In genomic region chr9:45795722-45796121, GRCm38 (mm10) we compare ENCODE assay signal across 19 mouse cellular contexts. TPM values are rescaled to one million over a fixed set of nuclear protein-coding genes. Genes with fewer than 3 reads are reported as not detected.
A peak's percentile ranks its signal among the peaks of the same experiment; 100 is the strongest.
DNase-seq lines count a peak whose midpoint lies in the region; ATAC-seq lines count a peak whose summit lies in the region.
"Had no signal": no experiment of that assay in that cellular context is flagged by ENCODE, and none has a peak within 500 bp of the region (broad histone marks: within the 10 kb centered on the region; RNA-seq: fewer than 3 reads in every experiment).

No protein-coding gene starts in this region.

- 0 out of 2 replicates have a peak, but pooled peaks cover 3% of the 10 kb centered on the region for H3K36me3 ChIP-seq in heart, embryonic 11.5 days (ENCODE audit: control insufficient read depth, insufficient read depth, low read length)
- peaks cover 53% of the 10 kb centered on the region for H3K36me3 ChIP-seq in hindbrain, embryonic 10.5 days
- H3K36me3 ChIP-seq: heart, embryonic 15.5 days; hindbrain, embryonic 15.5 days had no signal

- no peaks in the 10 kb centered on the region for H3K9me3 ChIP-seq in heart, embryonic 11.5 days (replicated peaks; ENCODE audit: control insufficient read depth, low read length)
- no peaks in the 10 kb centered on the region for H3K9me3 ChIP-seq in hindbrain, embryonic 10.5 days
- H3K9me3 ChIP-seq: heart, embryonic 15.5 days; hindbrain, embryonic 15.5 days; liver, embryonic 12.5 days; midbrain, embryonic 13.5 days had no signal

- no peak for ATAC-seq in heart, embryonic 11.5 days (replicated peaks; ENCODE audit: insufficient number of reproducible peaks, low FRiP score, low TSS enrichment)
- ATAC-seq: liver, embryonic 12.5 days; midbrain, embryonic 13.5 days had no signal

- H3K4me2 ChIP-seq in heart, embryonic 11.5 days, result no peak overlapping the region
- H3K4me2 ChIP-seq: heart, embryonic 15.5 days; hindbrain, embryonic 15.5 days; liver, embryonic 12.5 days; midbrain, embryonic 13.5 days had no signal

- H3K4me1 ChIP-seq in heart, embryonic 11.5 days (ENCODE audit: control insufficient read depth, insufficient read depth, low read length), result peaks cover 3% of the 10 kb centered on the region; the same call in 1 of the 2 replicates
- peaks cover 33% of the 10 kb centered on the region for H3K4me1 ChIP-seq in hindbrain, embryonic 10.5 days (replicated peaks)

- H3K9ac ChIP-seq in heart, embryonic 11.5 days (ENCODE audit: low read depth, low read length), result no peak overlapping the region
- H3K9ac ChIP-seq: heart, embryonic 15.5 days; hindbrain, embryonic 15.5 days; liver, embryonic 12.5 days; midbrain, embryonic 13.5 days had no signal

- H3K27ac ChIP-seq in heart, embryonic 11.5 days (ENCODE audit: low read depth, low read length), result no peak overlapping the region
- H3K27ac ChIP-seq in hindbrain, embryonic 10.5 days, result no peak overlapping the region
- H3K27ac ChIP-seq: heart, embryonic 15.5 days; hindbrain, embryonic 15.5 days; liver, embryonic 12.5 days; macrophage; midbrain, embryonic 13.5 days had no signal

- no peak overlapping the region for H3K4me3 ChIP-seq in heart, embryonic 11.5 days (ENCODE audit: low read depth, low read length)
- no peak overlapping the region for H3K4me3 ChIP-seq in hindbrain, embryonic 10.5 days
- H3K4me3 ChIP-seq: heart, embryonic 15.5 days; hindbrain, embryonic 15.5 days; liver, embryonic 12.5 days; midbrain, embryonic 13.5 days; myocyte had no signal

- WGBS in heart, embryonic 11.5 days (ENCODE audit: insufficient replicate concordance), result 80% methylated on average over 5 of the region's 5 CpGs
- 88% methylated on average over 5 of the region's 5 CpGs for WGBS in hindbrain, embryonic 10.5 days

- peak; percentile 38 to 59 for DNase-seq in heart, adult 18-20 months
- DNase-seq in Muller cell, postnatal 12 days (ENCODE audit: inconsistent ontology term), result peak; percentile 49
- peak; percentile 50 to 51 for DNase-seq in heart, adult 9 months (ENCODE audit: low spot score in 2 of 2)
- DNase-seq in lung, postnatal 4 days, result peak; percentile 15 to 53
- DNase-seq in testis, postnatal 14 days (ENCODE audit: low spot score), result no peak
- DNase-seq in cerebellum, adult 18-20 months, result no peak
- no peak for DNase-seq in hindbrain, embryonic 10.5 days (ENCODE audit: low spot score)
- DNase-seq: adrenal gland, postnatal 10 days; cerebellum, postnatal 10 days; kidney, adult 11 months; kidney, postnatal 36 days; thymus, postnatal 4 days had no signal

- H3K27me3 ChIP-seq in heart, embryonic 11.5 days (ENCODE audit: control insufficient read depth, insufficient read depth, low read length), result no peaks in the 10 kb centered on the region
- H3K27me3 ChIP-seq in hindbrain, embryonic 10.5 days (ENCODE audit: insufficient read depth, poor library complexity, severe bottlenecking), result no peaks in the 10 kb centered on the region
- H3K27me3 ChIP-seq: heart, embryonic 15.5 days; hindbrain, embryonic 15.5 days; midbrain, embryonic 13.5 days had no signal

RNA-seq across cellular contexts. Expression of gene Cep164, which starts 32.8 kb away (rescaled TPM):
- 1 to 10 TPM; 5.7 to 6.5 TPM for total RNA-seq in heart, adult 18-20 months (2021)
- polyA plus RNA-seq in heart, embryonic 11.5 days (2014; fragmentation: Nextera tagmentation; extraction: Ambion mirVana), result 15.2 and 19.8 TPM in 2 replicates
- 16.0 and 20.9 TPM in 2 replicates for polyA plus RNA-seq in hindbrain, embryonic 10.5 days (2016; fragmentation: Nextera tagmentation; extraction: Ambion mirVana)

RNA-seq across cellular contexts. Expression of gene Bace1, which starts 42.7 kb away (rescaled TPM):
- 10 to 100 TPM; 23.4 to 25.0 TPM for total RNA-seq in heart, adult 18-20 months (2021)
- 17.5 and 19.5 TPM in 2 replicates for polyA plus RNA-seq in heart, embryonic 11.5 days (2014; fragmentation: Nextera tagmentation; extraction: Ambion mirVana)
- polyA plus RNA-seq in hindbrain, embryonic 10.5 days (2016; fragmentation: Nextera tagmentation; extraction: Ambion mirVana), result 24.0 and 29.6 TPM in 2 replicates

Comparison
In these comparisons a context has a peak if more than half of its experiments do, and no peak if none do; other contexts are left out.
1. DNase-seq: peak in heart, adult 18-20 months (2 of 2), Muller cell, postnatal 12 days (single experiment), heart, adult 9 months (2 of 2) and lung, postnatal 4 days (2 of 2); none in testis, postnatal 14 days (single experiment), cerebellum, adult 18-20 months (0 of 2) and hindbrain, embryonic 10.5 days (single experiment).